Mouse (Mus musculus) small intestine, adult 2 months (tissue): ENCODE results near the gene Dock3.
"Not testable (repeated sequence)": the region's sequence is repeated elsewhere in the genome, so short reads cannot be mapped to it uniquely, and the experiment has no call there.

Source experiments
- CTCF ChIP-seq: fragments of 200-500 bp; IDR thresholded peaks from 2 replicates; pipeline ENCODE4 v1.5.1; 2012; ENCODE audit warnings: low read depth, mild to moderate bottlenecking, control low read depth, inconsistent platforms, low read length, moderate library complexity, mixed read lengths; ENCODE audit not compliant: insufficient replicate concordance, insufficient read length; ENCODE audit errors: extremely low read depth
- POLR2A ChIP-seq: fragments of 200-500 bp; IDR thresholded peaks from 2 replicates; pipeline ENCODE4 v1.6.1; 2012; ENCODE audit warnings: low read depth, mild to moderate bottlenecking, control low read depth, inconsistent platforms, low read length, moderate library complexity

GRCm38 (mm10) chr9:107156388-107156787 lies 75.3 kb downstream of the Dock3 start:
- TF ChIP-seq CTCF, POLR2A: not testable (repeated sequence)
